Mouse (Mus musculus) heart, postnatal 0 days (tissue): ENCODE results near the gene Abcf1.

ENCODE experiments used
- CTCF ChIP-seq: IDR thresholded peaks from 2 replicates; pipeline ENCODE4 v1.5.1; 2016; ENCODE audit warnings: antibody characterized with exemption, control low read depth, low read depth
- EP300 ChIP-seq: IDR thresholded peaks from 2 replicates; pipeline ENCODE4 v1.6.1; 2016; ENCODE audit warnings: antibody characterized with exemption, low read depth

DNA sequence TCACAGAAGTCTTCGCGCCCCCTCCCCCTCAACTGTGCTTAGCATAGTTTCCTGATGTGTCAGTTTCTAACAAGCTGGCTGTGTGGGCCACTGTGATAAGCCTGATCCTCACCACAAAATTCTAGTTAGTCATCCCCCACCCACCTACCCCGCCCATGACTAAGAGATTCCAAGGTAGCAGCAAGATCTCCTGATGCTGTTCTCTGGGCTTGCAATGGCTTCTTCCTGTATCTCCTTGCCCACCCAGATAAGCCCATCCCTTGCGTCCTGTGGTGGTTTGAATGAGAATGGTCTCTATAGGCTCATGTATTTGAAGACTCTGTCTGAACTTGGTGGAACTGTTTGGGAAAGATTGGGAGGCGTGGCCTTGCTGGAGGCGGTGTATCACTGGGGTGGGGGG, 32.4 kb upstream of the Abcf1 start:
- TF ChIP-seq CTCF = no peak
- no peak for TF ChIP-seq EP300
